21 mouse cellular contexts compared by ENCODE assay signal in the genomic region with DNA sequence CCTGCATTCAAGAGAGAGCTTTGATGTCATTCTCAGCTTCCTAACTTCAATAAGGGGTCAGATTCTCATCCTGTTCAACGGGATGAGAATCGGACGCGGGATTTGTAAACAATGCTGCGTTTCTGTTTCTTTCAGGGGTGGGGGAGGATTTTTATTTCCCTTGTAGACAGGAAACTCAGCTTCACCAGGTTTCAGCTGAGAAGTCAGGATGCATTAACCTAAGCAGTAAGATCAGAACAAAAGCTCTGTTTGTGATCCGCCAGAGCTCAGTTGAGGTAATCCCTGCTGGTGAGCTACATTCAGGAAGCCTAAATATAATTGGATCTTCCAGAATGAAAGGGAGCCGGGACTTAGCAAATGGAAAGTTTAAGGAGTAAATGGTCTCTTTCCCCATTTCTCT.
DNase-seq lines count a peak whose midpoint lies in the region; ATAC-seq lines count a peak whose summit lies in the region.
"Had no signal": no experiment of that assay in that cellular context is flagged by ENCODE, and none has a peak within 500 bp of the region (broad histone marks: within the 10 kb centered on the region; RNA-seq: fewer than 3 reads in every experiment).

No protein-coding gene starts in this region.

- 17% methylated on average over 7 of the region's 7 CpGs for WGBS in heart, embryonic 13.5 days
- 24% methylated on average over 7 of the region's 7 CpGs for WGBS in lung, embryonic 16.5 days
- 18% methylated on average over 7 of the region's 7 CpGs for WGBS in hindbrain, embryonic 16.5 days

- H3K9ac ChIP-seq in heart, embryonic 13.5 days = no peak overlapping the region
- no peak overlapping the region for H3K9ac ChIP-seq in lung, embryonic 16.5 days (ENCODE audit: low read length)
- H3K9ac ChIP-seq in hindbrain, embryonic 16.5 days (ENCODE audit: low read depth, low read length) = no peak overlapping the region
- H3K9ac ChIP-seq: embryonic facial prominence, embryonic 12.5 days; hindbrain, embryonic 14.5 days; kidney, embryonic 15.5 days; limb, embryonic 13.5 days; liver, embryonic 13.5 days had no signal

- no peak overlapping the region for H3K27ac ChIP-seq in heart, embryonic 13.5 days (replicated peaks)
- H3K27ac ChIP-seq in lung, embryonic 16.5 days (ENCODE audit: low read length) = no peak overlapping the region
- H3K27ac ChIP-seq in hindbrain, embryonic 16.5 days (ENCODE audit: low read depth, low read length) = no peak overlapping the region
- H3K27ac ChIP-seq: embryonic facial prominence, embryonic 12.5 days; hindbrain, embryonic 14.5 days; kidney, embryonic 15.5 days; limb, embryonic 13.5 days; liver, embryonic 13.5 days; macrophage; midbrain, embryonic 10.5 days had no signal

- H3K27me3 ChIP-seq in heart, embryonic 13.5 days (replicated peaks) = 0 out of 2 replicates have a peak, but pooled peaks cover 4% of the 10 kb centered on the region
- no peaks in the 10 kb centered on the region for H3K27me3 ChIP-seq in lung, embryonic 16.5 days (ENCODE audit: control insufficient read depth, insufficient read depth, low read depth, low read length)
- H3K27me3 ChIP-seq in hindbrain, embryonic 16.5 days (replicated peaks; ENCODE audit: control insufficient read depth, insufficient read depth, low read length) = no peaks in the 10 kb centered on the region
- H3K27me3 ChIP-seq: embryonic facial prominence, embryonic 12.5 days; kidney, embryonic 15.5 days; limb, embryonic 13.5 days; liver, embryonic 13.5 days had no signal

- no peak for DNase-seq in heart, adult 11 months
- DNase-seq in lung, postnatal 4 days = no peak
- peak; percentile 15 for DNase-seq in ZHBTc4 (ENCODE audit: low read depth, low spot score)
- peak; percentile 48 for DNase-seq in retina, embryonic 14.5 days (ENCODE audit: low spot score)
- DNase-seq: adrenal gland, postnatal 14 days; cerebellum, adult 18-20 months; cerebellum, postnatal 36 days; heart, postnatal 36 days; kidney, postnatal 4 days; liver, embryonic 13.5 days; right cerebral cortex, adult 18-20 months had no signal

- ATAC-seq in heart, embryonic 13.5 days (ENCODE audit: extremely low read depth, insufficient number of reproducible peaks, low FRiP score, low TSS enrichment) = no peak
- peak; percentile 45; the same call in 1 of the 2 replicates for ATAC-seq in lung, embryonic 16.5 days (ENCODE audit: low read depth)
- no peak for ATAC-seq in hindbrain, embryonic 16.5 days
- ATAC-seq: intestine, postnatal 0 days had no signal

- H3K9me3 ChIP-seq in heart, embryonic 13.5 days = no peaks in the 10 kb centered on the region
- H3K9me3 ChIP-seq in lung, embryonic 16.5 days (ENCODE audit: control insufficient read depth, low read length) = no peaks in the 10 kb centered on the region
- H3K9me3 ChIP-seq in hindbrain, embryonic 16.5 days (ENCODE audit: control insufficient read depth, low read length) = no peaks in the 10 kb centered on the region
- H3K9me3 ChIP-seq: embryonic facial prominence, embryonic 12.5 days; kidney, embryonic 15.5 days; limb, embryonic 13.5 days; liver, embryonic 13.5 days; midbrain, embryonic 10.5 days had no signal

- H3K4me1 ChIP-seq in heart, embryonic 13.5 days = peaks cover 17% of the 10 kb centered on the region
- no peaks in the 10 kb centered on the region; the same call in 1 of the 2 replicates for H3K4me1 ChIP-seq in lung, embryonic 16.5 days (replicated peaks; ENCODE audit: control insufficient read depth, insufficient read depth, low read length)
- H3K4me1 ChIP-seq in hindbrain, embryonic 16.5 days (ENCODE audit: control insufficient read depth, insufficient read depth, low read depth, low read length) = no peaks in the 10 kb centered on the region
- H3K4me1 ChIP-seq: liver, embryonic 13.5 days had no signal

- H3K36me3 ChIP-seq in heart, embryonic 13.5 days = peaks cover 16% of the 10 kb centered on the region
- no peaks in the 10 kb centered on the region for H3K36me3 ChIP-seq in lung, embryonic 16.5 days (ENCODE audit: control insufficient read depth, insufficient read depth, low read length)
- no peaks in the 10 kb centered on the region for H3K36me3 ChIP-seq in hindbrain, embryonic 16.5 days (ENCODE audit: control insufficient read depth, insufficient read depth, low read length)
- H3K36me3 ChIP-seq: liver, embryonic 13.5 days had no signal

- H3K4me2 ChIP-seq in heart, embryonic 13.5 days = peak overlapping the region; percentile 47
- H3K4me2 ChIP-seq in lung, embryonic 16.5 days (ENCODE audit: low read depth, low read length) = no peak overlapping the region
- no peak overlapping the region for H3K4me2 ChIP-seq in hindbrain, embryonic 16.5 days (ENCODE audit: low read length)
- H3K4me2 ChIP-seq: embryonic facial prominence, embryonic 12.5 days; hindbrain, embryonic 14.5 days; kidney, embryonic 15.5 days; limb, embryonic 13.5 days; liver, embryonic 13.5 days had no signal

- 0 out of 2 replicates have a peak overlapping the region, but pooled peaks have one; percentile 1 for H3K4me3 ChIP-seq in heart, embryonic 13.5 days
- H3K4me3 ChIP-seq in lung, embryonic 16.5 days (ENCODE audit: low read length) = no peak overlapping the region
- no peak overlapping the region for H3K4me3 ChIP-seq in hindbrain, embryonic 16.5 days (ENCODE audit: low read length)
- H3K4me3 ChIP-seq: embryonic facial prominence, embryonic 12.5 days; kidney, embryonic 15.5 days; limb, embryonic 13.5 days; liver, embryonic 13.5 days; midbrain, embryonic 10.5 days had no signal

Comparison
In these comparisons a context has a peak if more than half of its experiments do, and no peak if none do; other contexts are left out.
1. DNase-seq: peak in ZHBTc4 (single experiment) and retina, embryonic 14.5 days (single experiment); none in heart, adult 11 months (single experiment) and lung, postnatal 4 days (0 of 2).